Mouse (Mus musculus) thymus, adult 2 months (tissue): ENCODE data around the gene Olfr1347. TPM values are rescaled to one million over a fixed set of nuclear protein-coding genes. Genes with fewer than 3 reads are reported as not detected.

ENCODE experiments used
- DNase-seq: peaks from one replicate; pipeline ENCODE4 v3.0.0; 2021
- H3K27ac ChIP-seq: fragments of 200-500 bp; 2 replicates; pipeline ENCODE4 v1.5.1; 2012; ENCODE audit warnings: low read length, control low read depth; ENCODE audit not compliant: control insufficient read depth, insufficient read depth
- H3K27me3 ChIP-seq: fragments of 200-500 bp; 2 replicates; pipeline ENCODE4 v1.6.1; 2012; ENCODE audit warnings: mild to moderate bottlenecking, low read length, moderate library complexity, mixed read lengths; ENCODE audit not compliant: control insufficient read depth, insufficient read depth
- H3K36me3 ChIP-seq: fragments of 200-500 bp; 2 replicates; pipeline ENCODE4 v1.6.1; 2012; ENCODE audit warnings: mild to moderate bottlenecking, low read length, moderate library complexity; ENCODE audit not compliant: control insufficient read depth, insufficient read depth
- H3K4me1 ChIP-seq: fragments of 200-500 bp; replicated peaks from 2 replicates; pipeline ENCODE4 v1.6.1; 2012; ENCODE audit warnings: low read length; ENCODE audit not compliant: control insufficient read depth, insufficient read depth
- H3K4me3 ChIP-seq: fragments of 200-500 bp; 2 replicates; pipeline ENCODE4 v1.5.1; 2012; ENCODE audit warnings: mild to moderate bottlenecking, low read length, control low read depth, moderate library complexity; ENCODE audit not compliant: control insufficient read depth, insufficient read depth
- CTCF ChIP-seq: fragments of 200-500 bp; IDR thresholded peaks from 2 replicates; pipeline ENCODE4 v1.5.1; 2012; ENCODE audit warnings: mild to moderate bottlenecking, control low read depth, low read length, moderate library complexity, borderline replicate concordance; ENCODE audit not compliant: control insufficient read depth, poor library complexity, insufficient read depth; ENCODE audit errors: extremely low read depth
- POLR2A ChIP-seq: fragments of 200-500 bp; IDR thresholded peaks from 2 replicates; pipeline ENCODE4 v1.6.1; 2012; ENCODE audit warnings: mild to moderate bottlenecking, low read length, control low read depth, moderate library complexity; ENCODE audit not compliant: control insufficient read depth, poor library complexity, insufficient read depth; ENCODE audit errors: extremely low read depth
- WGBS: fragments of 180-500 bp; shearing (Covaris S2); methylation state at CpG from one replicate; pipeline ENCODE4 v1.1.7; 2018; 5-methylcytosine and 5-hydroxymethylcytosine counted together
- polyA plus RNA-seq: library from polyadenylated mRNA; depleted of rRNA; stranded (reverse); fragments of >200 nt; gene quantifications from 2 replicates; pipeline ENCODE4 v1.2.3, GENCODE M21; 2012; rRNA removed

Olfr1347 gene
- polyA plus RNA-seq, 1 experiment: not detected

DNA sequence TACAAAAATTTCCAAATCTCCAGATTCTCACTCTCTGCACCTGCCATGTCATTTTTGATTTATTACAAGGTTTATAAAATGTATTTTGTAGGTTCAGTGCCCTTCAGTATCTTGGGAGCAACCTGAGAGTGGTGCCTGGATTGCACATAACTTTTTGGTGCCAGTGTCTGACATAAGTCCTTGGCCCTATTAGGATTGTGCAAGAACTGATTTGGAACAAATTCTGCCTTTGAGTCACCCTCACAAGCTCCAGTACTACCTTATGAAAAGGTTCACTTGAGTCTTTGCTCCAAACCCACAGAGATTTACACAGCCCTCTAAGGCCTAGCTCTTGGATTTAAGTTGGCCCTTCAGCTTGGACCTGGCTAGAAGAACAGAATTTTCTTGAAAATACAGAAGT is 32.6 kb downstream of the Olfr1347 start, which contains the start of gene Olfr1346:
TSS of gene Olfr1346 (plus strand) at position 151 of the 400 bp plus-strand sequence.
- Histone ChIP-seq H3K4me3 (no peak within 1 kb of the TSS), H3K4me1 (no peaks in the 10 kb centered on the region), H3K36me3 (no peaks in the 10 kb centered on the region), H3K27ac (no peak within 1 kb of the TSS), H3K27me3 (no peaks in the 10 kb centered on the region)
- TF ChIP-seq CTCF (no peak), POLR2A (no peak)
- no peak for DNase-seq

DNA sequence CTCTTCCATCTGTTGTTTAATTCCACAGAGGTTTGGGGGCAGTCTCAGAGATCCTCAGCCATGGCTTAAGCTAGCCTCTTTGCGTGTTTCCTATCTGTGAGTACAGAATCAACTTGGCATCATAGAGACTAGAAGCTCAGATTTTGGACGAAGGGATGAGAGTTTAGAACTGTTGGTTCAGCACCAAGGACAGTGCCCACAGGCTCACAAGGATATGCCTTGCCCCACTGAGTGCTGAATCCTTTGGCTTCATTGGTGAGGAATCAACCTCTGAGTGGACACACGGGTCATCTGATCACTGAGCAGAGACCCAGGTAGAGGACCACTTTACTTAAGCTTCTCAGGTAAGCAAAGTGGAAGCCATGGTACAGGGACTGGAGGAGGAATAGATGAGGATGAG is 43.2 kb downstream of the Olfr1347 start:
- 47% methylated on average over 3 of the region's 3 CpGs for WGBS
- no peaks in the 10 kb centered on the region for H3K4me1 ChIP-seq
- no peak overlapping the region for H3K27ac ChIP-seq
- TF ChIP-seq CTCF: no peak
- TF ChIP-seq POLR2A: no peak
- H3K4me3 ChIP-seq: no peak overlapping the region
- H3K36me3 ChIP-seq: no peaks in the 10 kb centered on the region
- DNase-seq: no peak
- H3K27me3 ChIP-seq: no peaks in the 10 kb centered on the region

DNA sequence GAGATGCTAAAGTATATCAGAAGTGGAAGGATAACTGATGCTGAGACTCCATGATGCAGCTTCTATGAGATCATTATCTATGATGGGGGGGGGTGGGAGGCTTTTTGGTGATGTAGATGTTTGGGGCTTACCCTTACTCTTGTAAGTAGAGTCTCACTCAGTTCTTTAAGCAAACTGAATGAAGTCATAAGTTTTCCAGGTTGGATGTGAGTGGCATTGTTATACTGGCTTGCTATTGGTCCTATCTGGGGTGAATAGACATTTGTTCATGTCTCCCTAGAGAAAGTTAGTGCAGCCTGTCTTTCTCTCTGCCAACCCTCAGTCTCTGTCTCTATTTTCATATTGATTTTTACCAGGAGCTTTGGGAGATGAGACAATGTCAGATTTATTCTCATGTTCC is 43.7 kb downstream of the Olfr1347 start, which contains the start of gene Olfr1336:
TSS of gene Olfr1336 (plus strand) at position 301 of the 400 bp plus-strand sequence.
- no peak within 1 kb of the TSS for H3K4me3 ChIP-seq
- no peaks in the 10 kb centered on the region for H3K27me3 ChIP-seq
- H3K36me3 ChIP-seq: no peaks in the 10 kb centered on the region
- H3K4me1 ChIP-seq: no peaks in the 10 kb centered on the region
- no peak for TF ChIP-seq CTCF
- TF ChIP-seq POLR2A: no peak
- no peak for DNase-seq
- no peak within 1 kb of the TSS for H3K27ac ChIP-seq

DNA sequence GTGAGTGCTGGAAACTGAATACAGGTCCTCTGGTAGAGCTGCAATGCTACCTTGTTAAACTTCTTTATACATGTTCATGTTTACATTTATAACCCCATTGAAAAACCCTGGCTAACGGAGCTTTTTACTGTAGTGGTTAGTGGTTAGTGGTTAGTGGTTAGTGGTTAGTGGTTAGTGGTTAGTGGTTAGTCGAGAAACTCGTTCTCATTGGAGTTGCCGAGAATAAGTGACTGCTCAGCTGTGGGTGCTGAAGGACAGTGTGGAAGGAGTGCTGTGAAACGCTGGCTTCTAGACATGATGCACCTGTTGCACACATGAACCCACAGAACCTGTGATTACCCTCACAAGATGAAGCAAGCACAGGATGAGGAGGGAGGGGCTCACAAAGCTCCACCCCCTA is 51.8 kb downstream of the Olfr1347 start:
- no peak for DNase-seq
- no peaks in the 10 kb centered on the region for H3K36me3 ChIP-seq
- no peak overlapping the region for H3K4me3 ChIP-seq
- no peaks in the 10 kb centered on the region for H3K27me3 ChIP-seq
- WGBS: 2% methylated on average over 5 of the region's 5 CpGs
- H3K4me1 ChIP-seq: no peaks in the 10 kb centered on the region
- H3K27ac ChIP-seq: no peak overlapping the region
- TF ChIP-seq CTCF (no peak), POLR2A (no peak)

- no peak overlapping the region for H3K27ac ChIP-seq
- 83% methylated on average over 2 of the region's 2 CpGs for WGBS
- TF ChIP-seq POLR2A: no peak
- TF ChIP-seq CTCF: no peak
- no peak overlapping the region for H3K4me3 ChIP-seq
- no peak for DNase-seq
- no peaks in the 10 kb centered on the region for H3K27me3 ChIP-seq
- H3K4me1 ChIP-seq: no peaks in the 10 kb centered on the region
- no peaks in the 10 kb centered on the region for H3K36me3 ChIP-seq
Measured at GRCm38 (mm10) chr7:6441173-6441572, 58.4 kb downstream of the Olfr1347 start.

GRCm38 (mm10) chr7:6438388-6438787 is 61.2 kb downstream of the Olfr1347 start, which contains the start of gene Olfr1344:
Gene Olfr1344, plus strand, starts transcription at chr7:6438688.
- no peaks in the 10 kb centered on the region for H3K36me3 ChIP-seq
- DNase-seq: no peak
- no peaks in the 10 kb centered on the region for H3K27me3 ChIP-seq
- WGBS: 64% methylated on average over 3 of the region's 3 CpGs
- H3K4me1 ChIP-seq: no peaks in the 10 kb centered on the region
- no peak within 1 kb of the TSS for H3K4me3 ChIP-seq
- TF ChIP-seq POLR2A: no peak
- TF ChIP-seq CTCF: no peak
- H3K27ac ChIP-seq: no peak within 1 kb of the TSS

Other genes starting within 250 kb of the Olfr1347 start
- gene Epp13, start 247.0 kb downstream of the Olfr1347 start, polyA plus RNA-seq: not detected in 2 replicates
- gene Zfp667, start 213.2 kb downstream of the Olfr1347 start, polyA plus RNA-seq: 2.4 and 2.9 TPM in 2 replicates
- 0.82 and 0.99 TPM in 2 replicates for gene Zfp583, start 168.5 kb downstream of the Olfr1347 start, polyA plus RNA-seq
- 0.18 and 0.22 TPM in 2 replicates for gene Gm3854, start 156.0 kb downstream of the Olfr1347 start, polyA plus RNA-seq
- gene Zfp78, start 136.5 kb downstream of the Olfr1347 start, polyA plus RNA-seq: 0.50 and 0.53 TPM in 2 replicates
- gene Zfp28, start 116.5 kb downstream of the Olfr1347 start, polyA plus RNA-seq: 1.4 and 2.4 TPM in 2 replicates
- gene Smim17, start 101.0 kb downstream of the Olfr1347 start, polyA plus RNA-seq: not detected in 2 replicates
- gene Gm20715, start 89.5 kb downstream of the Olfr1347 start, polyA plus RNA-seq: 0.04 TPM in 1 of 2 replicates, not detected in the other
- 0.09 and 0.13 TPM in 2 replicates for gene Olfr1344, start 61.1 kb downstream of the Olfr1347 start, polyA plus RNA-seq
- gene Olfr1336, start 43.6 kb downstream of the Olfr1347 start, polyA plus RNA-seq: not detected in 2 replicates
- not detected in 2 replicates for gene Olfr1346, start 32.7 kb downstream of the Olfr1347 start, polyA plus RNA-seq
- gene Olfr5, start 12.8 kb downstream of the Olfr1347 start, polyA plus RNA-seq: not detected in 2 replicates
- gene Olfr1348, start 9.0 kb upstream of the Olfr1347 start, polyA plus RNA-seq: not detected in 2 replicates
- gene Olfr1349, start 23.2 kb upstream of the Olfr1347 start, polyA plus RNA-seq: 0.27 and 0.28 TPM in 2 replicates
- not detected in 2 replicates for gene Olfr1350, start 65.1 kb upstream of the Olfr1347 start, polyA plus RNA-seq
- 0.05 and 0.15 TPM in 2 replicates for gene Zim1, start 196.7 kb upstream of the Olfr1347 start, polyA plus RNA-seq
- gene Peg3, start 230.7 kb upstream of the Olfr1347 start, polyA plus RNA-seq: 0.60 and 1.0 TPM in 2 replicates
- gene Usp29, start 230.8 kb upstream of the Olfr1347 start, polyA plus RNA-seq: not detected in 2 replicates